Mouse (Mus musculus): Measurements from ENCODE around the gene Lbhd2. TPM values are rescaled to one million over a fixed set of nuclear protein-coding genes. Genes with fewer than 3 reads are reported as not detected.

Gene Lbhd2
- polyA plus RNA-seq, 1 experiment from 2014 or later: not detected

GRCm38 (mm10) chr12:111394008-111394407 lies 12.6 kb upstream of the Lbhd2 start:
- no peaks in the 10 kb centered on the region for H3K36me3 ChIP-seq (ENCODE audit: control insufficient read depth, insufficient read depth, low read length)
- H3K9ac ChIP-seq (ENCODE audit: low read length): no peak overlapping the region
- no peak overlapping the region for H3K27ac ChIP-seq (ENCODE audit: low read depth, low read length)
- ATAC-seq (ENCODE audit: low FRiP score) (no peak), DNase-seq (ENCODE audit: low spot score, missing footprints) (no peak)
- no peaks in the 10 kb centered on the region for H3K27me3 ChIP-seq (ENCODE audit: control insufficient read depth, insufficient read depth, low read length)
- no peaks in the 10 kb centered on the region for H3K9me3 ChIP-seq (ENCODE audit: control insufficient read depth, low read length)
- 90% methylated on average over 6 of the region's 6 CpGs for WGBS
- H3K4me2 ChIP-seq: no peak overlapping the region
- no peak overlapping the region for H3K4me3 ChIP-seq (ENCODE audit: low read depth, low read length)
- no peaks in the 10 kb centered on the region for H3K4me1 ChIP-seq (ENCODE audit: control insufficient read depth, insufficient read depth, low read length)

DNA sequence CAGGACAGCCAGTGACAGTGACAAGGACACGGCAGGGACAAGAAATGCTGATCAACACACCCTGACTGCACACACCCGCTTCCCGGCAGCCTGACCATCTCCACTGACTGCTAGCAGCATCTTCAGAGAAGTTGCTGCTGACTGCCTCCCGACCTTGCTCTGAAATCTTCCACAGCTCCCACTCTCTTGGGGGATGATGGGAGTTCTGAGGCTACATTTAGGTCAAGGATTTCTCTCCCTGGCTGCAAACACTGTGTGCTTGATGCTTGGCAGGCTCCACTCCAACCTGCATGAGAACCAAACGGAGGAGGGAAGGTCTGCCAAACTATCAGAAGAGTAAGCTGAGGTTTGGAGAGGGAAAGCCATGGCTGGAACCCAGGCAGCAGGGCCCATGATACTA lies 9.6 kb upstream of the Lbhd2 start:
- Histone ChIP-seq H3K27me3 (ENCODE audit: control insufficient read depth, insufficient read depth, low read length) (no peaks in the 10 kb centered on the region), H3K27ac (ENCODE audit: low read depth, low read length) (no peak overlapping the region), H3K4me3 (ENCODE audit: low read depth, low read length) (no peak overlapping the region), H3K4me2 (no peak overlapping the region), H3K36me3 (ENCODE audit: control insufficient read depth, insufficient read depth, low read length) (no peaks in the 10 kb centered on the region), H3K9ac (ENCODE audit: low read length) (no peak overlapping the region), H3K9me3 (ENCODE audit: control insufficient read depth, low read length) (no peaks in the 10 kb centered on the region), H3K4me1 (ENCODE audit: control insufficient read depth, insufficient read depth, low read length) (no peaks in the 10 kb centered on the region)
- ATAC-seq (ENCODE audit: low FRiP score) (no peak), DNase-seq (ENCODE audit: low spot score, missing footprints) (no peak)
- 79% methylated on average over 5 of the region's 5 CpGs for WGBS

DNA sequence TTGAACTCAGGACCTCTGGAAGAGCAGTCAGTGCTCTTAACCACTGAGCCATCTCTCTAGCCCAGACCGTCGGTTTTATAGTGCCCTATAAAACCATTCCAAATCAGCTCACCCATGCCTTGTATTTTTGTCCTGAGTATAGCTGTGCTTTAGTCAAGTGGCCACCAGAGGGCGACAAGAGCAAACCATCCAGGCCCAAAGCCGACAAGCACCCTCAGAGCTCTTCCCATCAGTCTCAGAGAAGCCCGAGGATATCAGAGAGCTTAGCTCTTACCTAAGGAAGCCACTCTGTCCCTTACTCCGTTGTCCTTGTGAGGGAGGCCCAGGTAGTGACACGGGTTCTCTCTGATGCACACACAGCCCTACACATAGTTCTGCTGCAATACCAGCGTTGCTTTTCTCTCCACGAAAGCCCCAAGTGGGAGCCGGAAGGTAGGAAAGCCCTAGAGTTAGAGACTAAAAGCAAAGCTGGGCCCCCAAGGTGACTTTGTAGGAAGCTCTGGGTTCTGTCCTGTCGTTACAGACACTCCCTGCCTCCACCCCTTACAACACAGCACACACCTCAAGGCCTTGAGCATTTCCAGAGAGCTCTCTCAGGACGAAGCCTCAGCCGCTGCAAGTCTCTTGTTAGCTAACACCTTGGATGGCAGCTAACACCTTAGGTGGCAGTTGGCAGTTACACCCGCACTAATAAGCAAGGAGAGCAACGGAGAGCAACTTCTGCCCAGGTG lies 5.0 kb upstream of the Lbhd2 start:
- H3K27ac ChIP-seq (ENCODE audit: low read depth, low read length): no peak overlapping the region
- H3K9me3 ChIP-seq (ENCODE audit: control insufficient read depth, low read length): no peaks in the 10 kb centered on the region
- ATAC-seq (ENCODE audit: low FRiP score) (peak; percentile 46; the same call in 1 of the 2 replicates), DNase-seq (ENCODE audit: low spot score, missing footprints) (peak; percentile 98)
- peak overlapping the region; percentile 9; the same call in 1 of the 2 replicates for H3K9ac ChIP-seq (ENCODE audit: low read length)
- H3K4me2 ChIP-seq: no peak overlapping the region
- no peaks in the 10 kb centered on the region for H3K4me1 ChIP-seq (ENCODE audit: control insufficient read depth, insufficient read depth, low read length)
- WGBS: 20% methylated on average over 15 of the region's 15 CpGs
- no peaks in the 10 kb centered on the region for H3K36me3 ChIP-seq (ENCODE audit: control insufficient read depth, insufficient read depth, low read length)
- peaks cover 7% of the 10 kb centered on the region for H3K27me3 ChIP-seq (ENCODE audit: control insufficient read depth, insufficient read depth, low read length)
- no peak overlapping the region for H3K4me3 ChIP-seq (ENCODE audit: low read depth, low read length)

- WGBS: 67% methylated on average over 10 of the region's 10 CpGs
- no peak overlapping the region for H3K9ac ChIP-seq (ENCODE audit: low read length)
- no peak for ATAC-seq (ENCODE audit: low FRiP score)
- H3K4me2 ChIP-seq: no peak overlapping the region
- no peak overlapping the region for H3K27ac ChIP-seq (ENCODE audit: low read depth, low read length)
- no peaks in the 10 kb centered on the region for H3K4me1 ChIP-seq (ENCODE audit: control insufficient read depth, insufficient read depth, low read length)
- H3K27me3 ChIP-seq (ENCODE audit: control insufficient read depth, insufficient read depth, low read length): peaks cover 21% of the 10 kb centered on the region
- H3K36me3 ChIP-seq (ENCODE audit: control insufficient read depth, insufficient read depth, low read length): no peaks in the 10 kb centered on the region
- no peak for DNase-seq (ENCODE audit: low spot score, missing footprints)
- no peaks in the 10 kb centered on the region for H3K9me3 ChIP-seq (ENCODE audit: control insufficient read depth, low read length)
- H3K4me3 ChIP-seq (ENCODE audit: low read depth, low read length): no peak overlapping the region
Measured at GRCm38 (mm10) chr12:111404880-111405279, 1.7 kb upstream of the Lbhd2 start.

DNA sequence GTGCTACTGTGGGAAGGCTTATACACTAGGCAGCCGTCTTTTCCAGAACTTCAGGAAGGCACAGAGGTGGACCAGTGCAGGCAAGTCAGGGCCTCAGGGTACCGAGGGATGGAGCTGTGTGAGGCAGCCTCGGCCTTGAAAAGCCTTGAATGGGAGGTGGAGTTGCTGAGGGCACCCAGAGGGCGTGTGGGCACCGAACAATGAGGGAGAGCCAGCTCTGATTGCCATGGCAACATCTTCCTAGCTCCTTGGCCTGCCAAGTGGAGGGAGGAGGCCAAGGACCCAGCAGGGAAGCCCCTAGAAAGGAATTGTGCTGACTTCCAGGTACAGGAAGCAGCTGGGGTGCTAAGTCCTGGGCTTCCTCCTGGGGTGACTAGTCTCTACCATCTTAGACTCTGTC lies 3.0 kb downstream of the Lbhd2 start:
- Histone ChIP-seq H3K27me3 (ENCODE audit: control insufficient read depth, insufficient read depth, low read length) (peaks cover 21% of the 10 kb centered on the region), H3K9ac (ENCODE audit: low read length) (no peak overlapping the region), H3K27ac (ENCODE audit: low read depth, low read length) (no peak overlapping the region), H3K9me3 (ENCODE audit: control insufficient read depth, low read length) (no peaks in the 10 kb centered on the region), H3K4me3 (ENCODE audit: low read depth, low read length) (no peak overlapping the region), H3K36me3 (ENCODE audit: control insufficient read depth, insufficient read depth, low read length) (no peaks in the 10 kb centered on the region), H3K4me2 (no peak overlapping the region), H3K4me1 (ENCODE audit: control insufficient read depth, insufficient read depth, low read length) (no peaks in the 10 kb centered on the region; the same call in 1 of the 2 replicates)
- 10% methylated on average over 5 of the region's 5 CpGs for WGBS
- ATAC-seq (ENCODE audit: low FRiP score): no peak
- DNase-seq (ENCODE audit: low spot score, missing footprints): no peak

DNA sequence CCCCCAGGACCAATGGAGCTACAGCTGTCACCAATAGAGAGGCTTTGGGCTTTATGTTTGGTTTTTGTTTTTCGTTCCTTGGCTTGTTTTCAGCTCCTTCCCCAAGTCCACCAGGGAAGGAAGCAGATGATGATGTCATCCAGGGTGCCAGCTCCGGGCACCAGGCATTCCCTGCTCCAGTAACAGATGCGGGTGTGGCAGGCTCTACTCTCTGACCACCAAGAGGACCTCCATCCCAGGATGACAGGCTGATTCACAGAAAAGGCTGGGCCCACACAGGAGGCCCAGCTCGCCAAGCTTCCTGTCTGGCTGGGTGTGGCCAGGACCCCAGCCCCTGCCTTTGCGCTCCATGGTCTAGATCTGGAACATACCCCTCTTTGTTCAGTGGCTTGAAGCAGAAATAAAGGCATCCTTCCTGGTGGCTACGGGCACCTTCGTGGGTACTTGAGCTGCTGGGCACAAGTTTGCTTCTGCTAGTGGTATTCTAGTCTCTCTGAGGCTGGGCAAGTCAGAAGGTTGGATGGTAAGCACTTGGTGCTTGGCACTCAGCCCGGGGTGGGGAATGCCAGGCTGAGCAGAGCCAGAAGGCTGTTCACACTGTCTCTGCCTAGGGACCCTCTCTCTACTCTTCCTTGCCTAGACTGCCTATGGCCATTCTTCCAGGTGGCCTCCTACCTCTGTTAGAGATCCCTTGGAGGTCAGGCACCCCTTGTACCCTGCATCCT lies 5.2 kb downstream of the Lbhd2 start:
- Histone ChIP-seq H3K4me1 (ENCODE audit: control insufficient read depth, insufficient read depth, low read length) (peaks cover 3% of the 10 kb centered on the region), H3K9me3 (ENCODE audit: control insufficient read depth, low read length) (no peaks in the 10 kb centered on the region), H3K9ac (ENCODE audit: low read length) (no peak overlapping the region), H3K36me3 (ENCODE audit: control insufficient read depth, insufficient read depth, low read length) (no peaks in the 10 kb centered on the region), H3K4me3 (ENCODE audit: low read depth, low read length) (no peak overlapping the region), H3K27ac (ENCODE audit: low read depth, low read length) (no peak overlapping the region), H3K27me3 (ENCODE audit: control insufficient read depth, insufficient read depth, low read length) (peaks cover 12% of the 10 kb centered on the region), H3K4me2 (no peak overlapping the region)
- ATAC-seq (ENCODE audit: low FRiP score) (no peak), DNase-seq (ENCODE audit: low spot score, missing footprints) (no peak)
- 80% methylated on average over 8 of the region's 8 CpGs for WGBS

- Histone ChIP-seq H3K9me3 (ENCODE audit: control insufficient read depth, low read length) (no peaks in the 10 kb centered on the region), H3K4me1 (ENCODE audit: control insufficient read depth, insufficient read depth, low read length) (peaks cover 12% of the 10 kb centered on the region), H3K27ac (ENCODE audit: low read depth, low read length) (no peak overlapping the region), H3K4me3 (ENCODE audit: low read depth, low read length) (peak overlapping the region; percentile 23; the same call in 1 of the 2 replicates), H3K9ac (ENCODE audit: low read length) (peak overlapping the region; percentile 47), H3K27me3 (ENCODE audit: control insufficient read depth, insufficient read depth, low read length) (peaks cover 3% of the 10 kb centered on the region), H3K36me3 (ENCODE audit: control insufficient read depth, insufficient read depth, low read length) (no peaks in the 10 kb centered on the region), H3K4me2 (peak overlapping the region; percentile 46)
- no peak for DNase-seq (ENCODE audit: low spot score, missing footprints)
- no peak for ATAC-seq (ENCODE audit: low FRiP score)
- WGBS: 21% methylated on average over 12 of the region's 12 CpGs
Measured at GRCm38 (mm10) chr12:111412581-111413284, 6.1 kb downstream of the Lbhd2 start.

DNA sequence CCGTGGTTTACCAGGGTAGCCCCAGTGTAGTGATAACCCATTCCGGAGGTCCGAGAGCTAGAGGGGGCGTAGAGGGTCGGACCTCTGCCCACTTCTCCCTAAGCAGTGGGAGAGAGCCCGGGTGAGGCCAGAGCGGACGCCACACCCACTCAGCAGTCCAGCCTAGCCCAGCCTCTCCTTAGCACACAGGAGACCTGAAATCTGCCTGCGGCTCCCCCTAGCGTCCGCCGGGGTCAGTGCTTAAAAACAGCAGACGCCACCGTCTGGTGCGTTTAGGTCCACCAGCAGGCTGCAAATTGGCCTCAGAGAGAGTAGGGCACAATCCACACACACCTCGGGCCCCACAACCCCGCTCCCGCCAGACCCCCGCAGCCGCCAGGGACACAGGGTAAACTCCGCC lies 6.7 kb downstream of the Lbhd2 start:
- peak overlapping the region; percentile 23; the same call in 1 of the 2 replicates for H3K4me3 ChIP-seq (ENCODE audit: low read depth, low read length)
- no peak overlapping the region for H3K27ac ChIP-seq (ENCODE audit: low read depth, low read length)
- H3K27me3 ChIP-seq (ENCODE audit: control insufficient read depth, insufficient read depth, low read length): no peaks in the 10 kb centered on the region; the same call in 1 of the 2 replicates
- H3K4me1 ChIP-seq (ENCODE audit: control insufficient read depth, insufficient read depth, low read length): peaks cover 12% of the 10 kb centered on the region
- no peaks in the 10 kb centered on the region for H3K36me3 ChIP-seq (ENCODE audit: control insufficient read depth, insufficient read depth, low read length)
- WGBS: 1% methylated on average over 21 of the region's 21 CpGs
- H3K9ac ChIP-seq (ENCODE audit: low read length): peak overlapping the region; percentile 47
- ATAC-seq (ENCODE audit: low FRiP score): peak; percentile 85
- peak; percentile 99 for DNase-seq (ENCODE audit: low spot score, missing footprints)
- no peaks in the 10 kb centered on the region for H3K9me3 ChIP-seq (ENCODE audit: control insufficient read depth, low read length)
- peak overlapping the region; percentile 46 for H3K4me2 ChIP-seq

Measured in midbrain, embryonic 11.5 days (tissue).